Mouse (Mus musculus) spleen, postnatal 36 days (tissue): ENCODE measurements around the gene Ext2.

Source experiments
- DNase-seq, 2 experiments: peaks; one replicate each; pipeline ENCODE4 v3.0.0; 2022; ENCODE audit warnings: low spot score in 2 of 2, mixed read lengths in 1 of 2

Gene Ext2

DNA sequence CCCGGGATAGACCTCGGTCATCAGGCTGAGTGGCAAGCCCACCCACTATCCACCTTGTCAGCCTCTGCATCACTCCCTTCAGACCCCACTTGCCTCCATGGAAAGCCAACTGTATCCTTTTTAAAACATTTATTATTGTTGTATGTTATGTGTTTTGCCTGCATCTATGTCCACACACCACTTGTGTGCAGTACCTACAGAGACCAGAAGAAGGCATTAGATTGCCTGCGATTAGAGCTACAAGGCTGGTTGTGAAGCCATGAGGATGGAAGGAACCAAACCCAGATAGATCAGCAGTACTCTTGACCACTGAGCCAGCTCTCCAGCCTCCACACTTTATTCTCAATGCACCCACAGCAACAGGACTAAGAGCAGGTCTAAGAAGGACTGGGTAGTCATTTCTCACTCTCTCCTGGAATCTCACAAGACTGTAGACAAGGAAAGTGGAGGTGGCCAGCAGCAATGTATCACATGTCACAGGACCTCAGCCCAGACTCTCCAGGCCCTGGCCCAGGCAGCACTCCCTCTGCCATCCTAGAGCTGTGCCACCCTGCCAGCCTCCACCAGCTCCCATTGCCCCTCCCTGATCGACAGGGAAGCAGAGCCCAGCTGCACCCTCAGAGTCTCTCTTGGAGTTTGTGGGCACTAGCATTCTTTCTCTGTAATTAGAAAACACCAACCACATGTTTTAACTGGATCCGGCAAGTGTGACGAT is 15.7 kb downstream of the Ext2 start:
- no peak for DNase-seq

DNA sequence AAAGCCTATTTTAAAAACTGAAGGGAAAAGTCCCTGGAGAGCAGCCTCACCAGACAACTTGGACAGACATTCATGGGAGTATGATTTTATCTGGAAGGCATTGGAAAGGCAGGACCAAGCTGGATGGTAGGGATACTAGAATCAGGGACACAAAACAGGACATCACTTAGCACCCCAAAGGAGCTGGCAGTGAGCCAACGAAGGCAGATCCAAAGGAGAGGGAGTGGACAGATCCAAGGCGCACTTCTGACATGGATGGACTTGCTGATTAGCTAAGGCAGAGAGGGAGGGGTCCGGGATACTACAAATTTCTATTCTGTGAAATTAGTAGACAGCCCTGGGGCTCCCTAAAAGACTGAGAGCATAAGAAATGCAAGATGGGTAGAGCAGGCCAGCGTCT is 16.8 kb downstream of the Ext2 start:
- no peak for DNase-seq

DNA sequence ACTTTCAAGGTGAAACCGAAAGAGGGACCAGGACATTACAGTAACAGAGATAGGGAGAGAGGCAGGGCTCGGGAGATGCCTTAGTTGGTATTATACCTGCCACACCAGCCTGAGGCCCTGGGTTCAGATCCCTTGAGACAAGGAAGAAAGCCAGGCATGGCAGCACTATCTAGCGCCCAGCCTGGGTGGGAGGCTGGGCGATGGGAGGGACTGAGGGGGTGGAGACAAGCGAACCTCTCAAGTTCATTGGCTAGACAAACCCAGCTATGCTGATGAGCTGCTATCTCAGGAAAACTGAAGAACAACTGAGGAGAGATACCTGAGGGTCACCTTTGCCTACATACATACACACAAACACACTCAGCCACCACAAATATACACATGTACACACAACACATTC is 17.3 kb downstream of the Ext2 start:
- DNase-seq: no peak

DNA sequence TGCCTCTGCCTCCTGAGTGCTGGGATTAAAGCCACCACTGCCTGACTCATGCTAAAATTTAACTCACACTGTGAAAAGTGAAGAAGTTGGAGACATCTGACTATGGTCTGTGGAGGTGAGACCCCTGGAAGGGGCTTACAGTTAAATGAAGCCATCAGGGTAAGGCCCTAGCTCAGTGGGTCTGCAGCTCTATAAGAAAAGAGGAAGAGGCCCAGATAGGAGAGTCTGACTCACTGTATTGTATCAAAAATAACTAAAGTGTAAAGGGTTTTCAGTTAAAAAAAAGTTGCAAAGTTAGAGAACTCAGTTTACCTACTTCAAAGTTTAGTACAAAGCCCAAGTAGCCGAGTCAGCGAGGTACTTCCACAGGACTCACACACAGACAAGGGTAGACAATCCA is 19.4 kb downstream of the Ext2 start:
- no peak for DNase-seq

DNA sequence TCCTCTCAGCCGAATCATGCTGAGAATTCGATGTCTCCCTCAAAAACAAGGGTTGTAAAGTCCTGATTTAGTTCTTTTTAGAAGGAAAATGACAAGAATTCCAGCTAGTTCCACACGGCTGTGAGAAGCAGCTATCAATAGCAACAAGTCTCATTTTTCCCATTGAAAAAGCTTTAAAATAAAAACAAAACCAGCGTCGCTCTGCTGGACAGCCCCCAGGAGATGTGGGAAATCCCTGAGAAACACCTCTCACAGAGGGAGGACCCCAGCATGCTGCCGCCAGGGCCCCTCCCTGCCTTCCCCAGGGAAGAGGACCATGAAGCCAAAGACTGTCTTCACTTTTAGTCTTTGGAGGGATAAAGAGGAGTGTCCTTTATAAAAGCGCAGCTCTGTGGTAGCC is 21.3 kb downstream of the Ext2 start:
- DNase-seq: no peak

DNA sequence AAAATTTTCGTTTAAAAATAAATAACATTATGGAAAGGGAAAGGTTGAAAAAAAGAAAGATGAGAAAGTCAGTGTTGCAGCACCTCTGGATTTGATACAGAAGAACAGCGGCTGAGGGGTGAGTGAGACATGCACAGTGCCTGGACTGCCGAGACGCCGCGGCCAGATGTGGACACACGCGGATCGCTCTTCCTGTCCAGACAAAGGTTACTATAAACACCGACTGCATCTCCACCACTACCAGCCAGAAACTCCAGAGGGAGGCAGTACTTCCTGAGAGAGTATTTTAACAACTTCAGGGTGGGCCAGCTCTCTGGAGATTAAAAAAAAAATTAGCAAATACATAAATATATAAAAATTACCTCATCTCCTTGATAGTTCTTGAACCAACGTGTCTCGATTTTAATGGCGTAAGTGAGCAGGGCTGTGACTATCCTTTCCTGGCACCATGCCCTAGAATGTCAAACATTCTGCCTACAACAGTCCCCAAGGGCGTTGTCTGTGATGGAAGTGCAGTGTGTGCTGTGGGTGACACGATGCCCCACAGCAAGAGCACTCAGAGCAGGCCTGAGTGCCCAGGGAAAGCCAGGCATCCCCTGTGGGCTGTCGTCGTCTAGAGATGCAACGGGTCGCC is 25.1 kb downstream of the Ext2 start:
- no peak for DNase-seq

DNA sequence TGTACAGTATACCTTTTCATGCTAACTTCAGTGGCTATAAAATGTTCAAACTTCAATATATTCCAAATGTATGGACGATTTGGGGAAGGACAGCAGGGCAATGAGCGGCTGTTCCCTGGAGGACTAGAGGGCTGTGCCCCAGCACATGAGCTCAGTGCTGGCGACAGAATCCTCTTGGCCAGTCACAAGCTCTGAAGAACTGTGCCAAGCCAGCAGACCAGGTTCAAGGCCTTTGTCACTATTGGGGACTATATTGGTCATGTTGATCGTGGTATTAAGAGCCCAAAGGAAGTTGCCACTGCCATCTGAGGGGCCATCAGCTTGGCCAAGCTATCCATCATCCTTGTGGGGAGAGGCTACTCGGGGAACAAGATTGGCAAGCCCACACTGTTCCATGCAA is 28.0 kb downstream of the Ext2 start:
- no peak for DNase-seq

DNA sequence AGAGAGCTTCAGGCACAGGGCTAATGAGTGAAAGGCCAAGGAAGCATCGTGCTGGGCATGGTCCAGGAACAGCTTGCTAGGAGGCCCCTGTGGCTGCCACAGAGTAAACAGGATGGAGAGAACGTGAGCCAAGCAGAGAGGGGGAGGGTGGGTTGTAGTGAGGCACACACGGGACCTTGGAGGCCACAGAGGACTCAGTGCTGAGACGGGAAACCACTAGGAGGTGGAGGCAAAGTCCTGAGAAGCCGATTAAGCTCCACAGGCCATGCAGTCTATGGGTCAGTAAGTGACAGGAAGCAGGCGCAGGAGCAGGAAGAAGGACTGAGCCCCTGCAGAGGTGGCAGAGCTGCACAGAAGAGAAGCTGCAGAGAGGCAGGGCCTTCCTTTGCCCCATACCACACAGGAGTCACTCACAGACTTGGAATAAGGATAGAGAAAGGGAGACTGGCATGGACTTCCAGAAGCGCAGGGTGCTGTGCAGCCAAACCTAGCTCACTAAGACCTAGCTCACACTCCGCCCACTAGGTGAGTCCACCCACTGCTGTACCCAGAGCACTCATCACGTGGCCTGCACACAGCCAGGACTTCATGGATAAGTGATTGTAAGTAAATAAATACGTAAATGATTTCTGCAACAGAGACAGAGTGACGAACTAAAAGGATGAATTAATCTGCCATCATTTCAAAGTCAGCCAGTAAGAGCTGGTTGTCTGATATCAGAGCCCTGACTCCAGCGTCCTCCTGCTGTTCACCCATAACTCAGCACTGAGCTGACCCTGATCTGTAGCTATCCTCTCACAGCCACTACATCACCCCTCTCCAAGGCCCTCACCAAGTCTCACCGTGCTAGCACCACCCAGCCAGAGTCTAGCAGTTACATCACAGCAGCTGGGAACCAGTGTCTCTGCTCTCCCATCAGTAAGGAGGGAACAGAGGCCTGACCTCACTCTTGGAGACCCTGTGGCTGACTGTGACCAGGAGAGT is 30.6 kb downstream of the Ext2 start:
- DNase-seq: peak; percentile 13 to 14

DNA sequence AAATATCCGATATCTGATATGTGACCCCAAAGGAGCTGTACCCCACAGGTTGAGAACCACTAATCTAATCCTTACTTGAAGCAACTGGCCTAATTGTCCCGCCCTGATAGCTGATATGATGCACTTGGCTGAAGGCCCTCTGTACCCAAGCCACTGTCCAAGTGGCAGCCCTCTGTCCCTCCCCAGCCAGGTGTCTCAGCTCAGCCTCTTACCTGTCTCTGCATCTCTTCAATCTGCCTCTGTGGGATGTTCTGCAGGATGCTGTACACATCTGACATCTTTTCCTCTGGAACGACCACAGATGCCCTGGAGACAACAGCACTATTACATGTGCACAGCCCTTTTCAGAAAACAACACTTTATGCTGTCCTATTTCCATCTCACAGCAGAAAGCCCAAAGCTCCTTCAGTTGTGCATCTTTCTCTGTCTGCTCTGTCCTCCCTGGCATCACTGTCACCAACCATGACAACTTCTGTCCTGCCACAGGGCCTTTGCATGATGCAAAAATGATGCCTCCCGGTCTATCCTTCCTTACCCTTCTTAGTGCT is 31.5 kb downstream of the Ext2 start:
- no peak for DNase-seq

DNA sequence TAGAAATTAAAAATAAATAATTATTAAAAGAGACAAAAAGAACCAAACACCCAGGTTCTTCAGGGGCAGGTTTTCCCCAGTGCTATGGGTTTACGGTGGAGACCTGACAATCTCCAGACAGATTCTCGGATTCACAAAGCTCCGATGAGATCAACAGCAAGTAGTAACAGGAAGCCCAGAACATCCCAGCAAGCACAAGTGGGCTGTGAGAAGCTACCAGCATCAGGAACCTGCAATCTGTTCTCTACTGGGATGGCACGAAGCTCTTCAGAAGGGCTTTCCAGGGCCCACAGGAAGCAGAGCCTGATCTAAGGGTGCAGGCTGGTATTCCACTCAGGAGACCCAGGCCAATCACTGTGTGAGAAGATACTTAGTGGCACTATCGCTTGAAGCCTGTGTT is 33.8 kb downstream of the Ext2 start:
- DNase-seq: no peak

DNA sequence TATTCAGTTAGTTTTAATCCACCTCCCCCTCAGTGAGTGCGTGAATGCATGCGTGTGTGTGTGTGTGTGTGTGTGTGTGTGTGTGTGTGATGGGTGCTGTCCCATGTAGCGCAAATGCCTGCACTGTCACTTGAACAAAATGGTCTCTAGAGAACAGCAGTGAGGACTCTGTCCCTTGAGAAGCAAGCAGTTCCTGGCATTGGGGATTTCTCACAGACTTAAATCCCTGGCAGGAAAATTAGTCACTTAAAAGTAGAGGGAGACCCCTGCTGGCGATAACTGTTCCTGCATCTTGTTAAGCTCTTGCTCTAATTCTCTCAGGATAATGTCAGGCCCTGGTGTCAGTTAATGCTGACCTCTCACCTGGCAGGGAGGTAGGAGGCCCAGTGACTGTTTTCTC is 36.2 kb downstream of the Ext2 start:
- DNase-seq: peak; percentile 17 to 23

DNA sequence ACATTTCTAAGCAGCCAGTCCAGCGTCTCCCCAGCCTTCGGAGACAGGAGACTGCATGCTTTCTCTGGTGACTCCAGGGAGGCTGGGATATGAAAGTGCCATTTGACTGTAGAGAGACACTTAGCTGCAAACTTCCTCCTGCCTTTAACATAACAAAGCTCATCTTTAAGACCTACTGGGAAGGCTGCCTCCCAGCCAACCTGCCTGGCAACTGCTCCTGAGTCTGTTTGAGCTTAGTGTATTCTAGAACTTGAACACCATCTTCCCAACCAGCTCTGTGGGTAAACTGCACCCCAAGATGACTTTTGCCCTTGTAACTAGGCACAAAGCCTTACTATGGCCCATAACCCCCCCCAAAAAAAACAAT is 37.0 kb downstream of the Ext2 start:
- DNase-seq: no peak

DNA sequence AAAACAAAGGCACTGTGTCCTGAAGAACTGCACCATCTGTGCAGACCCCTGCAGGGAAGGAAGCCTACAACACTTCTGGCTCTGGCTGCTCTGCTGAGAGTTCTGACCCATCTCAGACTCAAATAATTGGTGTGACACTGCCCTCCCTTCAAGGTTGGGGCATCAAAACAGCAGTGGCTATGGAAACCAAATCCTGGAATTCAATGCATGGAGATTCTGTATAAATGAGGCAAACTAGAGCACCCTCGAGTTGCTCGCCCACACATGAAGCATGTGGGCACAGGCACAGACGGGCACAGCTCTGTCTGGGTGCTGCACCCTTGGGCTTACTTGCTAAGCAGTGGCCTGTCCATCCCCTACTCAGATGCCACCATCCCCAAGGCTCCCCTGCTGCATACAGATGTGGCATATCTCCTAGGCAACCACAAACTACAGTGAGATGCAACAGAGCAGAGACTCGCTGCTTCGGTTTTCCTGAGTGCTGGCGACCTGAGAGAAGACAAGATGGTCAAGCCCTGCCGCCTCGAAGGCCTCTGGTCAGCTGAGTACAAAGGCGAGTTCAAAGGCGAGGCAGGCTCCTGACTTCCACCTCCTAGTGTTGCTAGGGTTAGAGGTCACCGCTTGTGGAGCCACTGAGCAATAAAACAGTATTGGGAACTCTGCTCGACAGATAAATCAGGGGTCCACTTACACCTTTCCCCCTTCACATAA is 37.5 kb downstream of the Ext2 start:
- DNase-seq: no peak

DNA sequence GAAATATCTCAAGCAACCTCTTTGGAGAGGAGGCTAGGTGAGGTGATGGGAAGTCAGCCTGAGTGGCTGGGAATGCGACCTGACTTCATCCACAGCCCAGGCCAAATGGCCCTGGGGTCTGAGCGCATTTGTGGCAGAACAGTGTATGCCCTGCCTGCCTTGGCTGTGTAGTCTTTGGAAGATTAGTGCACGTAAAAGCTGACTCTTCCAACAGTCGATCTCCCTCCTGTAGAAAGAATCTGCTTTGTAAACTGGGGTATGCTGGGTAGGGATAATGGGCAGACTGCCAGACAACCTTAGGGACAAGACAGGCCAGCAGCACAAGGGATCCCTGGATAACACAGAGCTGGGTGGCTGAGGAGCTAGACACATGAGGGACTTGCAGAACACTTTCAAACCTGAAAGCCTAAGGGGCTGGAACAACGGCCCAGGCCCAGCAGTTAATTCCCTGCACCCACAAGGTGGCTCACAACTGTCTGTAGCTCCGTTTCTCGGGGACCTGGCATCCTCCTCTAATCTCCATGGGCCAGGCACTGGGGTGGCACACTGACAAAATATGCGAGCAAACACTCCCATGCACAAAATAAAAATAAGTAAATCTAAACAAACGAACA is 38.3 kb downstream of the Ext2 start:
- no peak for DNase-seq

DNA sequence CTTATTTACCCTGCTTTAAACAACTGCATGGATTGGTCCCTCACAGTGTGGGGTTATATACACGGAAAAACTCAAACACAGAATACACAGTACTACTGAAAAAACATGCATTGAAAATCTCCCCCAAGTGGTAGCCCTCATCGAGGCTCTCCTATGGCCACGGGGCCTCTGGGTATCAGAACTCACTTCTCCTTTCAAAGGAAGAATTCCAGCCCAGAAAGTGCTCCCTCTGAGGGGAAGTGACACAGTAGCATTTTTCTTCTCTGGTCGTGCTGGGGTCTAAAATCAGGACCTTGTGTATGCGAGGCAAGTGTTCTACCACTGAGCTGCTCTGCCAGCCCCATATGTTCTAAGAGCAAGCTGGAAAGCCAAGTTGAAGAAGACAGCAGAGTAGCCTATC is 39.7 kb downstream of the Ext2 start:
- no peak for DNase-seq

DNA sequence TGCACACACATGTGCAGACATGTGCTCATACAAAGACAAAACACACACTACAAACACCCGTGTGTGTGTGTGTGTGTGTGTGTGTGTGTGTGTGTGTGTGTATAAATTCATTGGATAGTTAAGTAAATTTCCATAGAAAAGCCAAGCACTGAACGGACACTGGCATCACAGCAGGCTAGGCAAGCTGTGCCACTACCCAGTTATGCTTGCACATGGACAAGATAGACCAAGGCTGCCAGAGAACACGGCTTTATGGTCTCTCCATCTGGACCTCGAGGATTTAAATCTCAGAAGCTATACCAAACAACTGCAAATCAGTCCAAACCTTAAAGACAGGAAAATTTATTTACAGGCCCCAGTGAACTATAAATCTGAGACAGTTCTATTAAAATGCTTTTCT is 40.2 kb downstream of the Ext2 start:
- no peak for DNase-seq

DNA sequence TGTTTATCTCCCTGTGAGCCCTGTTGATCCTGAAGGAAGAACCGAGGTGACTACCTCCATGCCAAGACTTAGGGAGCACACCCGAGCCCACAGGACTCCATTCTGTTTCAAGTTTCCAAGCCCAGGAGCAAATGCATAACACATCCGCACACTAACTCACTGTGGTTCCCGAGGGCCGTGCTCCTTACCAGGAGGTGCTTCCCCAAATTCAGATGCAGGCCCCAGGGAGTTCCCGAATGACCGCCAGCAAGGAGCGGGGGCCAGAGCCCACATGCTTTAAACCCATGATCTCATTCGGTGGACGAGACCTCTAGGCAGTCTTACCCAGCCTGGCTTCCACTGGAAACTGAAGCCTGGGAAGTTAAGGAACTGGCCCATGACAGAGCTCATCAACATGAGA is 41.8 kb downstream of the Ext2 start:
- DNase-seq: no peak

DNA sequence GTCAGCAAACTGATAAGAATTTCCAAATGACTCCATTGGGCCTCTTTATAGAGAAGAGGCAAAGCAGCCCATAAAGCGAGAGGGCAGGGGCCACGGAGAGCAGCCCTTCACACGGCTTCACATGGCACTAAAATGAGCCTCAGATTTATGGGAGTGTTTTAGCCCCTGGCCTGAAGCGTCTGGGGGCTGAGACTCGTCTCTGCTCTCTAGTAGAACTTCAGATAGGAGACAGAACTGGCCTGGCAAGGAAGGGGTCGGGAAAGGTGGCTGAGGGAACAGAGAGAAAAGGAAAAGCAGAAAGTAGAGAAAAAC is 42.5 kb downstream of the Ext2 start:
- no peak for DNase-seq

DNA sequence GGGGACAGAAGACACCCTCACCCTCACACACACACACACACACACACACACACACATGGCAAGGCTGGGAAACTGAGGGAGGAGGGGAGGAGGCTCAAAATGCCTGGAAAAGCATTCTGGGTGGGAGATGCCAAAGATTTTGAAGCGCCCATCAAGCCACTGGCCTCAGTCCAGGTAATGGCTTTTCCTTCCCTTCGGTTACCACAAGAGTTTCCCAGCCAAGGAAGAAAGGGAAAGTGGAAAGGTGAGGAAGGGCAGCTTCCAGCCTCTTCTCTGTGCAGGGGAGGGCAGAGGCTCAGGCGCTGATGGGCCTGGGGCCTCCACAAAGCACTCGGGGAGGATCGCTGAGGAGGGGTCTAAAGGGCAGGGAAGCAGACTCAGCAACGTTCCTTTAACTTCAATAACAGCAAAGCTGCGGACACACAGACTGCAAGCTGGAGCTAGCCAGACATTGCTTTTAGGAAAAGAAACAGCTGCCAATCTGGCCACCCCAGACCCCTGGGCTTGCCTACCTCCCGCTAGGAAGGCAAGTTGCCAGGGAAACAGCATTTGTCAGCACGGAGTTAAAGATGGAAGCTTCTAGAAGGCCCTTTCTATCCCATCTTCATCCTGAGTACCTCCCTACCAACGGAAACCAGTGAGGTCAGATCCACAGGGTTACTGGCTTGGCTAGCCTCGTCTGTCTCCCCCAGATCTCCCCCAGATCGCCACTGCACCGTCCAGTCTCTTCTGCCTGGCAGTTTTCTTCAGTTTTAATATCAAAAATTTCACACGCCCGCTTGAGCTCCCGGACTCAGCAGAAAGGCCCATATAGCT is 43.1 kb downstream of the Ext2 start:
- no peak for DNase-seq

DNA sequence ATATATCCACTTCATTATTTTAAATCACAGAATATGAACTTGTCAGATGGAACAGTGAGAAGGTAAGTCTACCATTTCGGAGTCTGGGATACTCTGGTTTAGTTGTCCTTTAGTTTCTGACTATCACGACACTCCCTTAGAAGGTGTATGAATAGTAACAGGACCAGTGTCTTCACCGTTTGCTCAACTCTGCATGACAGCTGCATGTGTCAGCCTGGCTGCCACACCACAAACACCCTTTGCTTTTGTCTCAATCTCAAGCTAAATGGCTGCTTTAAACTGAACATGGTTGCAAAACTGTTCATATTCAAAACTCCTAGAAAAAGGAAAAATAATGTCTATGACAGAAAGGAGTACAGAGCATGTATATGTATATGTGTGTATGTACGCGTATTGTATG is 43.8 kb downstream of the Ext2 start:
- DNase-seq: no peak

DNA sequence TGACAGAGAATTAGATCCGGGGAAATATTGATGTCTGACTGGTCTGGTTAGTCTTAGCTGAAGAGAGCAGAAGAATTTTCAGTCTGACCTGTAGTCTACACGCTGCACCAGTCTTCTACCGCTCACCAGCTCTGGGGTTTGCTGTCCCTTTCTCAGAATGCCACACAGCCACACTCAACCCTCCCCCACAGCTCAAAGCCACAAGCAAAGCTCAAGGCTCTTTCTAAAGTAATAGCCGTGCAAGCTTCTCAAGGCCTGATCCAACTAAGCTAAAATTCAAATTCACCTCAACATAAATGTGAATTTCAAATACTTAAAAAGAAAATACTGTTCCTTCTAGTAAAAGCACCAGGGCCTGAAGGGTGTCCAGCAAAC is 45.3 kb downstream of the Ext2 start:
- no peak for DNase-seq
